ENCODE assay signal across 8 mouse cellular contexts in genomic region chr5:38563121-38563520, GRCm38 (mm10). TPM values are rescaled to one million over a fixed set of nuclear protein-coding genes. Genes with fewer than 3 reads are reported as not detected.
DNase-seq lines count a peak whose midpoint lies in the region; ATAC-seq lines count a peak whose summit lies in the region.

Gene Wdr1 (minus strand): TSS chr5:38563221.

- H3K9ac ChIP-seq in kidney, embryonic 15.5 days, result peak within 1 kb of the TSS; percentile 88
- peak within 1 kb of the TSS; percentile 77 for H3K9ac ChIP-seq in intestine, embryonic 16.5 days (ENCODE audit: low read depth, low read length)

- H3K27ac ChIP-seq in kidney, embryonic 15.5 days, result peak within 1 kb of the TSS; percentile 99
- H3K27ac ChIP-seq in intestine, embryonic 16.5 days (ENCODE audit: low read length), result peak within 1 kb of the TSS; percentile 97
- peak within 1 kb of the TSS; percentile 97 for H3K27ac ChIP-seq in midbrain, embryonic 10.5 days (replicated peaks)

- H3K4me2 ChIP-seq in kidney, embryonic 15.5 days, result peak within 1 kb of the TSS; percentile 83
- peak within 1 kb of the TSS; percentile 56 for H3K4me2 ChIP-seq in intestine, embryonic 16.5 days (ENCODE audit: low read depth, low read length)

- peaks cover 33% of the 10 kb centered on the region for H3K4me1 ChIP-seq in kidney, embryonic 15.5 days
- H3K4me1 ChIP-seq in intestine, embryonic 16.5 days (ENCODE audit: control insufficient read depth, insufficient read depth, low read length), result peaks cover 26% of the 10 kb centered on the region
- H3K4me1 ChIP-seq in midbrain, embryonic 10.5 days, result peaks cover 27% of the 10 kb centered on the region

- H3K36me3 ChIP-seq in kidney, embryonic 15.5 days, result peaks cover 16% of the 10 kb centered on the region
- H3K36me3 ChIP-seq in intestine, embryonic 16.5 days (ENCODE audit: control insufficient read depth, insufficient read depth, low read length), result peaks cover 9% of the 10 kb centered on the region; the same call in 1 of the 2 replicates
- peaks cover 20% of the 10 kb centered on the region for H3K36me3 ChIP-seq in midbrain, embryonic 10.5 days

- ATAC-seq in kidney, embryonic 15.5 days (replicated peaks; ENCODE audit: low FRiP score), result no peak
- ATAC-seq in intestine, embryonic 16.5 days, result no peak

- H3K27me3 ChIP-seq in kidney, embryonic 15.5 days, result no peaks in the 10 kb centered on the region
- no peaks in the 10 kb centered on the region for H3K27me3 ChIP-seq in intestine, embryonic 16.5 days (replicated peaks; ENCODE audit: control insufficient read depth, insufficient read depth, low read length)
- no peaks in the 10 kb centered on the region for H3K27me3 ChIP-seq in midbrain, embryonic 10.5 days (ENCODE audit: low read depth, poor library complexity, severe bottlenecking)

- DNase-seq in kidney, adult 18-20 months, result no peak
- no peak for DNase-seq in adrenal gland, postnatal 36 days
- DNase-seq in gastrocnemius, postnatal 25 days, result no peak
- no peak for DNase-seq in midbrain, embryonic 10.5 days (ENCODE audit: low spot score)
- DNase-seq in frontal cortex, postnatal 14 days (ENCODE audit: low spot score in 2 of 2), result no peak
- DNase-seq in frontal cortex, postnatal 36 days (ENCODE audit: low spot score in 2 of 2), result no peak

- H3K4me3 ChIP-seq in kidney, embryonic 15.5 days (replicated peaks), result peak within 1 kb of the TSS; percentile 95
- peak within 1 kb of the TSS; percentile 81 for H3K4me3 ChIP-seq in intestine, embryonic 16.5 days (ENCODE audit: low read length)
- peak within 1 kb of the TSS; percentile 95 for H3K4me3 ChIP-seq in midbrain, embryonic 10.5 days

- WGBS in kidney, embryonic 15.5 days, result 89% methylated on average over 2 of the region's 2 CpGs
- WGBS in intestine, embryonic 16.5 days, result 70% methylated on average over 2 of the region's 2 CpGs
- WGBS in midbrain, embryonic 10.5 days, result 86% methylated on average over 2 of the region's 2 CpGs

- no peaks in the 10 kb centered on the region for H3K9me3 ChIP-seq in kidney, embryonic 15.5 days (replicated peaks)
- no peaks in the 10 kb centered on the region for H3K9me3 ChIP-seq in intestine, embryonic 16.5 days (ENCODE audit: control insufficient read depth, low read length)
- H3K9me3 ChIP-seq in midbrain, embryonic 10.5 days (replicated peaks), result no peaks in the 10 kb centered on the region

RNA-seq across cellular contexts. Expression of gene Wdr1, which starts in this region (rescaled TPM):
- 195 and 206 TPM in 2 replicates for polyA plus RNA-seq in kidney, embryonic 15.5 days (2015; fragmentation: Nextera tagmentation; extraction: Ambion mirVana)
- 100 to 1,000 TPM; 130 to 138 TPM for total RNA-seq in adrenal gland, postnatal 36 days (2021)
- 10 to 100 TPM; 62.8 to 73.4 TPM for total RNA-seq in gastrocnemius, postnatal 25 days (2021)
- 274 and 286 TPM in 2 replicates for polyA plus RNA-seq in intestine, embryonic 16.5 days (2015; fragmentation: Nextera tagmentation; extraction: Ambion mirVana)
- 160 and 161 TPM in 2 replicates for polyA plus RNA-seq in midbrain, embryonic 10.5 days (2016; fragmentation: Nextera tagmentation; extraction: Ambion mirVana)
